Mouse (Mus musculus) heart, embryonic 10.5 days (tissue): ENCODE measurements around the gene Galnt7. TPM values are rescaled to one million over a fixed set of nuclear protein-coding genes. Genes with fewer than 3 reads are reported as not detected.

Experiments used
- DNase-seq: peaks from one replicate; pipeline ENCODE4 v3.0.0-alpha.2; 2017; ENCODE audit warnings: low spot score
- H3K27ac ChIP-seq: fragments of 300-500 bp; sonication (generic); 2 replicates; pipeline ENCODE4 v1.5.1; 2016; ENCODE audit warnings: mild to moderate bottlenecking
- H3K27me3 ChIP-seq: fragments of 300-500 bp; sonication (generic); 2 replicates; pipeline ENCODE4 v1.6.1; 2016; ENCODE audit warnings: mild to moderate bottlenecking; ENCODE audit not compliant: poor library complexity, insufficient read depth, severe bottlenecking
- H3K36me3 ChIP-seq: fragments of 300-500 bp; sonication (generic); 2 replicates; pipeline ENCODE4 v1.6.1; 2016; ENCODE audit warnings: mild to moderate bottlenecking, moderate library complexity
- H3K4me1 ChIP-seq: fragments of 300-500 bp; sonication (generic); 2 replicates; pipeline ENCODE4 v1.6.1; 2016; ENCODE audit warnings: mild to moderate bottlenecking
- H3K4me3 ChIP-seq: fragments of 300-500 bp; sonication (generic); 2 replicates; pipeline ENCODE4 v1.5.1; 2016; ENCODE audit warnings: mild to moderate bottlenecking, moderate library complexity
- H3K9me3 ChIP-seq: fragments of 300-500 bp; sonication (generic); 2 replicates; pipeline ENCODE4 v1.6.1; 2016; ENCODE audit warnings: mild to moderate bottlenecking, moderate library complexity
- WGBS: fragments of 180-500 bp; shearing (Covaris S2); methylation state at CpG from one replicate; pipeline ENCODE4 v1.1.7; 2016; 5-methylcytosine and 5-hydroxymethylcytosine counted together
- polyA plus RNA-seq: library from polyadenylated mRNA; unstranded; fragments of >200 nt; fragmentation: Nextera tagmentation; extraction: Ambion mirVana; gene quantifications from 2 replicates; pipeline ENCODE4 v1.2.1, GENCODE M21; 2016

Gene Galnt7
- polyA plus RNA-seq, 1 experiment from 2014 or later: 16.1 TPM

DNA sequence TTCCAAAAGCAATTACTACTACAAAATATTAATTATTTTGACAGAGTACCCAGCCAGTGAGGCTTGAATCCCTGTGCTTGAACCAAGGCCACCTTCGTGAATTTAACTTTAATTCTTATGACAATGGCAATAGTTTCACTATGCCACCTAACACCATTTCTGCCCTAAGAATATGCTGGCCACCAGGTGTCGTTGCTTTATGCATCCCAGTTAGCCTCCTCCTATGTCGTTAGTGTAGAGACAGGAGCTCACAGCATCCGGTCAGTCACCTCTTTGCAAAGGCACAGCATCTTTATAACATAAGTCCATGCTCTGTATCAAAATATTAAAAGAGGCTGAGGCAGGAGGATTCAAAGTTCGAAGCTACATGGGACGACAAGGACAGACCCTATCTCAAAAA is 79.0 kb downstream of the Galnt7 start:
- no peak overlapping the region for H3K27ac ChIP-seq
- WGBS: 77% methylated on average over 6 of the region's 6 CpGs
- no peak overlapping the region for H3K4me3 ChIP-seq
- H3K9me3 ChIP-seq: no peaks in the 10 kb centered on the region
- DNase-seq: no peak
- peaks cover 17% of the 10 kb centered on the region for H3K4me1 ChIP-seq
- H3K36me3 ChIP-seq: no peaks in the 10 kb centered on the region
- H3K27me3 ChIP-seq: peaks cover 11% of the 10 kb centered on the region; the same call in 1 of the 2 replicates

DNA sequence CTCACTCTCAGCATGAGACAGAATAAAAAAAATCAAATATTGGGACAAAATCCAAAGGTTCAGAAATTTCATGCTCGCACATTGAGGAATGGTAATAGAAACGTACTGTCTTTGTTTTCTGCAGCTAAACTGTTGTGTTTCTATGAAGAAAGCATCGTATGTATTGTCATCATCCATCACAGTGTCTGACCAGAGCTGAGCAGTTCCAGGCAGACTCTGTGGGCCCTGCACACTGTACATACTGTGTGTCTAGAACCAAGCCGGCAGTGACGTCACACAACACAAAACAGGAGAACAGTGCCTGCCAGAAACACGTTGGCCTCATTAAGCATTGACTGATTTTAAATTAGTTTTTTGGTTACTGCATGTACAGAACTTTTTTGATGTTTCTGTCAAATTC is 82.9 kb downstream of the Galnt7 start:
- Histone ChIP-seq H3K27me3 (no peaks in the 10 kb centered on the region), H3K36me3 (no peaks in the 10 kb centered on the region), H3K27ac (no peak overlapping the region), H3K4me1 (no peaks in the 10 kb centered on the region; the same call in 1 of the 2 replicates), H3K4me3 (no peak overlapping the region), H3K9me3 (no peaks in the 10 kb centered on the region)
- WGBS: 84% methylated on average over 6 of the region's 6 CpGs
- no peak for DNase-seq

DNA sequence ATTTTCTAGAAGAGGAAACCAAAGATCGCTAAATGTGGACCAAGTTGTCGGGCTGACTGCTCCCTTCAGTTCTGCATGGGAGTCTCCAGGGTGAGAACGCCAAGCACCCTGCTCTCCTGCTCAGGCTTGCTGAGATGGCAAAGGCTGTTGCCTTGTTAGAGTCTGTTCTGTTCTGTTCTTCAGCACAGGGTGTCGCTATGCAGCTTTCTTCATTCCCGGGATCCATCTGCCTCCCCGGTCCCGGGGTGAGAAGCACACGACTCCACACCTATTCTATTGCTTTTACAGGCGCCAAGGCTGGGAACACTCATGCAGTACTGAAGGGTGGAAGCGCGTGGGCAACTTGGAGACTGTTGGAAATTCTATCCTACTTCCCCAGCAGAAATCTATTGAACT is 83.4 kb downstream of the Galnt7 start:
- H3K4me1 ChIP-seq: no peaks in the 10 kb centered on the region; the same call in 1 of the 2 replicates
- H3K27me3 ChIP-seq: no peaks in the 10 kb centered on the region
- 47% methylated on average over 11 of the region's 11 CpGs for WGBS
- no peak overlapping the region for H3K4me3 ChIP-seq
- DNase-seq: no peak
- H3K27ac ChIP-seq: no peak overlapping the region
- no peaks in the 10 kb centered on the region for H3K9me3 ChIP-seq
- no peaks in the 10 kb centered on the region for H3K36me3 ChIP-seq

DNA sequence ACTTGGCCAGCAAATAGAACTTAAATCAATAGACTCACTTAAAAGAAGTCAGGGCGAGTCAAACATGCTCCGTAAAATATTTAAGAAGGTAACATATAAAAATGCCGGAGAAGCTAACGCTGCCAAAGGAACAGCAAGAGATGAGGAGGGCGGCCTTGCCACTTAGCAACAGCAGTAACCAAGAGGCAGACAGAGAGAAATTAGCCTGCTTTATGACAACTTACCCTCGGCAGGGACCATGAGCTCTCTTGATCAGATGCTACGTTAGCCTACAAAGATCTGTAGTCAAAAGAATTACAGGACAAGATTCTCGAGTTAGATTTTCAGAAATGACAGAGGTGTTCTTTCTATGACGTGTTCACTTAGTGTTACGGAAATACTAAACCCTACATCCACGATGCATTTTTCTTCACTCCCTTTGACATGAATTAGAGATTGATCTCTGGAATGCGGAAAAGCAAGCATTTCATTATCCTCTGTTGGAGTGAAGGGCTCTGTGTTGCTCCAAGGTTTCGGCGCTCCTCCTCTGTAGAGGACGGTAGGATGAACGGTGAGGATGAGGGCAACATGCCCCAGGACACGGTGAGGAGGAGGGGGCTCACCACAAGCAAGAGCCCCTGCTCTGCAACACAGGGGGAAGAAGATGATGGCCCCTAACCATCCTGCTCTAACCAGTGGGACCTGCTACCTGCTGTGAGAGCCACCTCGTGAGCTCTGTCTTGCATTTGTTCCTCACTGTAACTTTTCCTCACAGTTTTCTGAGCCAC is 84.0 kb downstream of the Galnt7 start:
- no peak for DNase-seq
- WGBS: 89% methylated on average over 18 of the region's 18 CpGs
- no peaks in the 10 kb centered on the region for H3K27me3 ChIP-seq
- H3K36me3 ChIP-seq: no peaks in the 10 kb centered on the region
- no peak overlapping the region for H3K4me3 ChIP-seq
- no peak overlapping the region for H3K27ac ChIP-seq
- H3K4me1 ChIP-seq: no peaks in the 10 kb centered on the region; the same call in 1 of the 2 replicates
- no peaks in the 10 kb centered on the region for H3K9me3 ChIP-seq

DNA sequence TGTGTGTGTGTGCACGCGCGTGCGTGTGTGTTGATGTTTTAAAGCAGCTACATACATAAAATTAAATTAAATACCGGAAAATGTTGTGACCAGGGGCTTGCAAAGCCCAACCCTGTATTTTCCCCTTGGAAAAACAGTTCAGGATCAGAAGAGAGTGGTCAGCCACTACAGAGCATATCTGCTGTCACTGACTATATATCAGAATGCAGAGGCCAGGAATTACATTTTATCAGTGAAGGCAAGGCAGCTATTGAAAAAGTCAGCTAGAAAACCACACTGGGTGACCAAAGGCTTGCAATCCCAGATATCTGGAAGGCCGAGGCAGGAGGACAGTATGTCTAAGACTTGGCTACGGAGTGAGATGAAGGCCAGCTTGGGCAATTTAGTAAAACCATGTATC is 84.8 kb downstream of the Galnt7 start:
- Histone ChIP-seq H3K27me3 (no peaks in the 10 kb centered on the region), H3K4me1 (no peaks in the 10 kb centered on the region; the same call in 1 of the 2 replicates), H3K36me3 (no peaks in the 10 kb centered on the region), H3K9me3 (no peaks in the 10 kb centered on the region), H3K27ac (no peak overlapping the region), H3K4me3 (no peak overlapping the region)
- no peak for DNase-seq
- WGBS: 88% methylated on average over 7 of the region's 7 CpGs

DNA sequence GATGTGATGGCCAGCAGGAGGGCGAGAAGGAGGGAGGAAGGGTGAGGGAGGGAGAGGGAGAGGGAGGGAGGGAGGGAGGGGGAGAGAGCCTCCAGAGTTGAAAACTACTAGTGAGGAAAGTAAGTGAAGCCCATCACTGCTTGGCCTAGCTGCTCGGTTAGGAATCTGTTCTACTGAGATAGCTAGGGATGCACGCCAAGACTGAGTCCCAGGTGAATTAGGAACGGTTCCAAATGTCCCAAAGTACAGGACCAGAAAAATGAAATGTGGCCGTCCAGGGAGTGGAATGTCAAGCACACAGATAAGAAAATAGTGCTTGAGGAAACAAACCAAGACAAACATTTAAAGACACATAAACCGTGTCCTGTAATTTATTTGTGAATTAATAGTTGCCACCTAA is 87.8 kb downstream of the Galnt7 start:
- H3K9me3 ChIP-seq: no peaks in the 10 kb centered on the region
- no peak overlapping the region for H3K27ac ChIP-seq
- H3K36me3 ChIP-seq: no peaks in the 10 kb centered on the region
- no peak overlapping the region for H3K4me3 ChIP-seq
- no peak for DNase-seq
- no peaks in the 10 kb centered on the region for H3K27me3 ChIP-seq
- H3K4me1 ChIP-seq: no peaks in the 10 kb centered on the region
- WGBS: 65% methylated on average over 6 of the region's 6 CpGs

DNA sequence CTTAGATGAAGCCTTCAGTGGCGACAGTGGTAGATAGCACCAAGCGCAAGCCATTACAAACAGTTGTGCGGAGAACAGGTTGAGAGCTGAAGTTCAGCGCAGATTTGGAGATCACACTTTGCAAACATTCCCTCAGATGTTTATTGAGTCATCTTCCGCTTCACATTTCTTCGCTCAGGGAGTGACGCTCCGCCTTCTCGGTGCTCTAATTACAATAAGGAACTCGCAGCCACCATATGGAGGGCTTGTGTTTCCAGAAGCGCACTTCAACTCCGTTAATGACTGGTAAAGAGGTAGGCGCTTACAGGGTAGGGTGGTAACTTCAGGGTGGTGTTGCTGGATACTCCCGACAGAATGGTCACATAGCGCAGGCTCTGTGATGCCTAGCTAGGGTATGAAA is 89.1 kb downstream of the Galnt7 start:
- DNase-seq: no peak
- H3K4me3 ChIP-seq: no peak overlapping the region
- WGBS: 92% methylated on average over 15 of the region's 15 CpGs
- H3K27ac ChIP-seq: no peak overlapping the region
- no peaks in the 10 kb centered on the region for H3K4me1 ChIP-seq
- H3K36me3 ChIP-seq: no peaks in the 10 kb centered on the region
- no peaks in the 10 kb centered on the region for H3K9me3 ChIP-seq
- no peaks in the 10 kb centered on the region for H3K27me3 ChIP-seq

DNA sequence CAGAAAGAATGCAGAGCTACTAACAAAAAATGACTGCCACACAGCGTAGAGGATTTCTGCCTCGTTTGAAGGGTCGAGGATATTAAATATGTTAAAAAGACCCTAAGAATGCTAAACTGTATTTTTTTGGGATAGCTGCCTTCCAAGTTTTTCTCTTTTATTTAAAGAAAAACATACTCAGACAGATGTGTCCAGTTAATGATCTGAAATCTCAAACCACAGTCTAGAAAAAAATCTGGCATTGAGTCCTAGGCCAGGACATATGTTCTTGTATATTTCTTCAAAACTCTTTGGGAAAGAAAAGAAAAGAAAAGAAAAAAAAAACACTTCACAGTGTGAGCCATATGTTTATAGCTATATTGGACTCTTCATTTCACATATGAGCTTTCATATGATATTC is 90.1 kb downstream of the Galnt7 start:
- no peak for DNase-seq
- no peaks in the 10 kb centered on the region for H3K27me3 ChIP-seq
- no peaks in the 10 kb centered on the region for H3K36me3 ChIP-seq
- H3K4me1 ChIP-seq: no peaks in the 10 kb centered on the region
- no peak overlapping the region for H3K27ac ChIP-seq
- WGBS: 85% methylated on average over 3 of the region's 3 CpGs
- no peaks in the 10 kb centered on the region for H3K9me3 ChIP-seq
- no peak overlapping the region for H3K4me3 ChIP-seq

DNA sequence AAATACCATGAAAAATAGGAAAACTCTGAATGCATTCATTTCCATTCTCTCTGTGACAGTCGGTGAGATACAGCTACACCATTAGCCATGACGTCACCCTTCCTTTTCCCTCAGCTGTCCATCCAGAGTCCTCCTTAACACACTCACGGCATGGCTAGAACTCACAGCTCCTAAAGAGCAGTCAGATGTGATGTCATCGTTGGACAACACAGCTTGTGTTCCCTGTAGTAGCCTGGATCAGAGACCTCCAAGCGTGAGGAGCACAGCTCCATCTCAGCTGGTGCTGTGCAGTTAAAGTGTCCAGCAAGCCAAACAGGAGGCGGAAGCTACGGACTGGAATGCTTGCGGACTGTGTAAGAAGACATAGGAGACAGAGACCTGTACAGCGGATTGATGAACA is 91.9 kb downstream of the Galnt7 start:
- 84% methylated on average over 9 of the region's 9 CpGs for WGBS

DNA sequence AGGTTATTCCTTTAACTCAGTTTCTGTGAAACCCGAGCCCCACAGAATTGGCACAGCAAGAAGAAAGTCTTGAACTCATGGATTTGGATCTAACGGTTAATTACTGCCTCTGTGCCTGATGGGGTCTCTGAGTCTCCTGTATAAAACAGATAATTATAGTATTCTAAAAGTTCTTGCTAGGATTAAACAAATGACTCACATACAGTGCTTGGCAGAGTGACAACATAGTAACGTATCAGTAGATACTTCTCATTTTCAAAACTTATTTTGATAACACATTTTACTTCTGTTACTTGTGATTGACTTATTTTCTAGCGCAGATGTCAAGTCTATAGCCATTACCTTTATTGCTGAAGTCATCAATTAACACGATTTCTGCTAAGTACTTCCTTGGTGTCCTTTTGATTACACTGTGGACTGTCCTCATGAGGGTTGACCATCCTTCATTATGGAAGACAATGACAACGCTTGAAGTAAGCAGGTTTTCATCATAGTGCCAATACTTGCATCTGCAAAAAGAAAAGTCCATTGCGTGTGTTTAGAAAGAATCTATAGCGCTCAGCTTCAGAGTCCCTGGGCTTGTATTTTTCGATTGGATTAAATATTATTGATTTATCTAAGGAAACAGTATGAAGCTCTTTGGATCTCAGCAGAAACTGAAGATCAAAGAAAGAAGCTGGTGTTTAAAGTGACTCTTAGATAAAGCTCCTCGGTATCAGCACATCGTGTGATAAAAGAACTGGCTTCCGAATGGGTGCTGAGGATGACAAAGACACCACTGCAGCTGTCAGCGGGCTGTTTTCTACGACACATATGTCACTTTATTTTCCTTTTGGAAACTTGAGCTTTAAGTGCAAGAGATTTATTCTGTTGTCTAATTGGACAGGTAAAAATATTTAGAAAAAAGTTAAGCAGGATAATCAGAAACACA is 100.5 kb downstream of the Galnt7 start:
- Histone ChIP-seq H3K27me3 (no peaks in the 10 kb centered on the region), H3K4me1 (no peaks in the 10 kb centered on the region), H3K4me3 (no peak overlapping the region), H3K27ac (no peak overlapping the region), H3K9me3 (no peaks in the 10 kb centered on the region), H3K36me3 (no peaks in the 10 kb centered on the region)
- WGBS: 73% methylated on average over 14 of the region's 14 CpGs
- DNase-seq: no peak

More for the DNA sequence above, 91.9 kb downstream of the Galnt7 start:
- Histone ChIP-seq H3K27me3 (no peaks in the 10 kb centered on the region), H3K36me3 (no peaks in the 10 kb centered on the region), H3K27ac (no peak overlapping the region), H3K4me1 (no peaks in the 10 kb centered on the region), H3K9me3 (no peaks in the 10 kb centered on the region), H3K4me3 (no peak overlapping the region)
- no peak for DNase-seq

DNA sequence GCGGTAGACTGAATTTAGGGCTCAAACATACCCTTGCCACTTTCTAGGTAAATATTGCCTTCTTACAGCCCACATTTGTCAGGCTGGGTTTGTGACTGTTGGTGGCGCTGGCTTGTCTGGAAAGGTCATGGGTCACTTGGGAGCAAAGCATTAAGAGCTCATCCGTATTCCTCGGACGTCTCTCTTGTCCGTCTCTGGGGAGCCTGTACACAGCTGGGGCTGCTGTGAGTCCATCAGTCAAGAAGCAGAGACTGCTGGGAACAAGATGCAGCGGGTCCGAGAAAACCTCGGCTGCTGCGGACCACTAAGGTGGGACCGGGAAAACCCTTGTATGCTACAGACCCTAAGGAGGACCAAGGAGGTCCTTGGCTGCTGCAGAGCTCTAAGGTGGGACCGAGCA is 105.3 kb downstream of the Galnt7 start:
- no peaks in the 10 kb centered on the region for H3K9me3 ChIP-seq
- no peak for DNase-seq
- WGBS: 79% methylated on average over 12 of the region's 12 CpGs
- no peaks in the 10 kb centered on the region for H3K36me3 ChIP-seq
- H3K4me1 ChIP-seq: no peaks in the 10 kb centered on the region
- H3K27me3 ChIP-seq: no peaks in the 10 kb centered on the region
- H3K4me3 ChIP-seq: no peak overlapping the region
- no peak overlapping the region for H3K27ac ChIP-seq

DNA sequence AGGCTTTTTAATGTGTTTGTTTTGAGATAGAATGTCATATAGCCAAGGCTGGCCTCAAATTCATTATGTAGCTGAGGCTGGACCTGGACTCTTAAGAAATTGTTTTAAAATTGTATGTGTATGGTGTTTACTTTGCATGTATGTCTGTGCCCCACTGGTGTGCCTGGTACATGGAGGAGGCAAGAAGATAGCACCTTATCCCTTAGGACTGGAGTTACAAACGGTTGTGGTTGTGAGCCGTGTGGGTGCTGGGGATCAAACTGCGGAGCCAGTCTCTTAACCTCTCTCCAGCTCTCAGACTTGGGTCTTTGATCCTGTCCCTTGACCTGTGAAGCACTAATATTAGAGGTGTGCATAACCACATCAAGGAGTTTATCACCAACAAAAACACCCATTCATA is 106.0 kb downstream of the Galnt7 start:
- H3K27ac ChIP-seq: no peak overlapping the region
- H3K4me1 ChIP-seq: no peaks in the 10 kb centered on the region
- H3K36me3 ChIP-seq: no peaks in the 10 kb centered on the region
- H3K4me3 ChIP-seq: no peak overlapping the region
- WGBS: 81% methylated on average over 3 of the region's 3 CpGs
- no peaks in the 10 kb centered on the region for H3K27me3 ChIP-seq
- no peaks in the 10 kb centered on the region for H3K9me3 ChIP-seq
- no peak for DNase-seq

DNA sequence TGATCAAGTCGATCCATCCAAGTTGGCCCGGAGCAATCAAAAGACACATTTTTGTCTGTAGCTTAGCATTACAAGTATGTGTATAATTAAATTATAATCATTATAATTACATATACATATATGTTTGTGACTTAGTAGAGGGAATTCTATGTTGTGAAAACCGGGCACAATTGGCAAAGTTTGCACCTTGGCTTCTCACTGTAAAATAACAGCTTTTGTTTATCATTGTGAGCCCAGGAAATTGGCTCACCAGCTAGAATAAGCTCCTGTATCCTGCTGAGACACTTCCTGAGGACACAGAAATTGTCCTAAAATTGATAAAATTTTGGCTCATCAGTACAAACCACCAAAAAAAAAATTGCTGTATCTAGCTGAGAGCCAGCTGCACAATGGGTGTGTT is 106.4 kb downstream of the Galnt7 start:
- 86% methylated on average over 3 of the region's 3 CpGs for WGBS

More for the DNA sequence above, 106.4 kb downstream of the Galnt7 start:
- Histone ChIP-seq H3K27me3 (no peaks in the 10 kb centered on the region), H3K9me3 (no peaks in the 10 kb centered on the region), H3K36me3 (no peaks in the 10 kb centered on the region), H3K4me3 (no peak overlapping the region), H3K27ac (no peak overlapping the region), H3K4me1 (no peaks in the 10 kb centered on the region)
- no peak for DNase-seq
